Mouse (Mus musculus): ENCODE measurements at regions not wholly inside any gene's neighbourhood (a gene's known extent, or its start where the extent isn't known, plus 50 kb on each side); places are given as distances from the start of the nearest gene placed in this dataset.

- no peak for DNase-seq
Observed at GRCm38 (mm10) chr12:26620501-26621134, 151.6 kb downstream of the Cmpk2 start.

- no peak for DNase-seq
Observed at GRCm38 (mm10) chr12:26617969-26618368, 149.0 kb downstream of the Cmpk2 start.

DNA sequence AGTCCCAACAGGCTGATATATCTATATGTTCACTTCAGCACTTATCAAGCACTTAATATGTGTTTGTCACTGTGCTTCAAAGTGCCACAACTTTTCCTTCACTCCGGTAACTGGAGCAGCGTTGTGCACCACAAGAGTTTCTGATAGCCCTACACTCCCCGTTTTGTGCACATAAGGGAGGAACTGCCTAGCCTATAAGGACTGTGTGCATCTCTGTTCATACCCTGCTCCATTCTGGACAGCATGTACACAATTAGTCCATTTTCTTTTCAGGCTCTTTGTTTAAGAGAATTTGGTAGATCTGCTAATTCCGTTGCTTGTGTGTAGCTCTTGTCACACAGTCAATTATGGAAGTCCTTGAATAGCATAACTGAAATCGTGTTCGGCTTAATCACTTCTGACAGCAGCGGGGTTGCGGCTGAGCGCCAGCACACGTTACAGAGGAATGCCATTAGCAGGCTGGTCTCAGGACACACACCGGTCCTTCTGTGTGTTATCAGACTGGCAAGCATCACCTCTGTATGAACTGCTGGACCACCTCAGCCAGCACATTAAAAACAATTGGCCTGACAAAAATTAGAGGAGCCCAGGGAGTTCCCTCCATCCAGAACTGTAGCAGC is 144.2 kb downstream of the Cmpk2 start:
- DNase-seq = no peak

DNA sequence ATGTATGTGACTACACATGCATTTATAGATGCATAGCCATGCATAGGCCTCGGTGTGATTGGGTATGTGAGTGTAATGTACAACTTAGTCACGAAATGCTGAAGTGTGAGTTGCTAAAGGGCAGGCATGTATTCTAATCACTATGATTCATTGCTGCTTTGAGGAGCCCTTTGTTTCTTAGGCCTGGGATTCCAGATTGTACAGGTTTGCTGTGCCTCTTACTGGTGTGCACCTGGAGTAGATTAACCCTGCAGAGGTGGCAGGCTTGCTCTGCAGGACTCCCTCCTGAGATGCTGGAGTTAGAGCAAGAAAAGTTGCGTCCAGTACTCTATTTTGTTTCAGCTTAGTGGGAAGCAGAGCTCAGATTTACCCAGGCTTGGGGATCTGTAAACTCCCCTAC is 141.1 kb downstream of the Cmpk2 start:
- DNase-seq = no peak

DNA sequence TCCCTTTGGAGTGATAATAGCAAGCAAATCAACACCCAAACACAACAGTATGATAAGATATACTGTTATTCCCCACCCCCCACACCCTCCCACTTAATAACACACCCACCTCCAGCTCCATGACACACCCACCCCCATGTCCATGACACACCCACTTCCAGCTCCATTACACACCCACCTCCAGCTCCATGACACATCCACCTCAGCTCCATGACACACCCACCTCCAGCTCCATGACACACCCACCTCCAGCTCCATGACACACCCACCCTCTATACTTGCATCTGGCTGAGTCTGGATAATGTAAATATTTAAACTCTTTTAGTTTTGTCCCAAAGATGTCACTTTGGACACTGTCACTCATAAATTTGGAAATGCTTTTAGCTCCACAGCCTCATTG is 129.5 kb downstream of the Cmpk2 start:
- DNase-seq = no peak

- DNase-seq = no peak
Observed at GRCm38 (mm10) chr12:26592125-26592524, 123.1 kb downstream of the Cmpk2 start.

DNA sequence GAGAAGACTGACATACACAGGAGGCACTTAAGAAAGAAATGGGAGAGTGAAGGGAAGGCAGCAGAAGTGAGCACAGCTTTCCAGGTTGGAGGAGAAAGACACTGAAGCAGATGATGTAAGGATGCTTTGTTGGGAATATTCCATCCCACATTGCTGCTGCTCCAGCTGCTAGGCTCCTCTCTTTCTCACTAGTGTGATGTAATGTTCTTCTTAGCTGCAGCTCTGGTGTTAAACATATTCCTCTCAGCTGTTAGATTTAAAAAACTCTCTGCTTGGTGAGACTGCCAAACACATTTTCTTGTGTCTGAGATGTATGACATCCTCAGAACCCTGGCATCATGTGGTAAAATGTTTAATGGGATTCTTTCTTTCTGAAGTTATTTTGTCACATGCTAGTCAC is 120.1 kb downstream of the Cmpk2 start:
- no peak for DNase-seq

DNA sequence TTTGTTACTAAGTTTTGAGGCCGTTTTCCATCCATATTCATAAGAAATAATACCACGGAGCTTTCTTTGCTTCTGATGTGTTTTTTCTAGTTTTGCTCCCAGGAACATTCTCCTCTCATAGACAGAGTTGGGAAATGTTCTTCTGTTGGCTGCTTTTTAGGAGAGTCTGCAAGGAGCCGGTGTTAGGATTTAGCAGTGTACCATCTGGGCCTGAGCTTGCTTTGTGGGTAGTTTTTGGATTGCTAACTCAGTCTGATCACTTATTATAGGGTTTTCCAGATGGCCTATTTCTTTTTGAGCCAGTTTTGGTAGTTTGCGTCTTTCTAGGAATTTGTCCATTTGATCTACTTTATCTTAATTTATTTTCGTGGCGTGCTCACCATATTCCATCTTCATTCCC is 108.4 kb downstream of the Cmpk2 start:
- DNase-seq = no peak

- no peak for DNase-seq
Observed at GRCm38 (mm10) chr12:26571602-26572001, 102.6 kb downstream of the Cmpk2 start.

DNA sequence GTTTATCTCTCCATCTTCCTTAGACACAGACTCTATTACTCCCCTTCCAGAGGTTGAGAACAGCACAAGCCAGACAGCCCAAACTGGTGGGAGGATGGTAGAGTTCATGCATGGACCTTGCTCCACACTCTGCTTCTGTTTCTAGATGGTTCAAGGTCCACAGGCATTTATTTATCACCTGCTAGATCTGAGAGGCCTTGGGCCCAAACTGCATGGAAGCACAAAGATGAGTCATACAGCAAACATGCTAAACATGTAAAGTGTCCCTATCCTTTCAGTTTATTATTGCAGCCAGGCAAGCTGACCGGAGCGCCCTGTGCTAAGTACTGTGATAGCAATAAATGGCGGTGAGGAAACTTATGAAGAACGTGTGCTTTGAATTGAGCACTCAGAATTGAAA is 98.4 kb downstream of the Cmpk2 start:
- no peak for DNase-seq

- no peak for DNase-seq
Observed at GRCm38 (mm10) chr12:26562858-26563257, 93.9 kb downstream of the Cmpk2 start.

DNA sequence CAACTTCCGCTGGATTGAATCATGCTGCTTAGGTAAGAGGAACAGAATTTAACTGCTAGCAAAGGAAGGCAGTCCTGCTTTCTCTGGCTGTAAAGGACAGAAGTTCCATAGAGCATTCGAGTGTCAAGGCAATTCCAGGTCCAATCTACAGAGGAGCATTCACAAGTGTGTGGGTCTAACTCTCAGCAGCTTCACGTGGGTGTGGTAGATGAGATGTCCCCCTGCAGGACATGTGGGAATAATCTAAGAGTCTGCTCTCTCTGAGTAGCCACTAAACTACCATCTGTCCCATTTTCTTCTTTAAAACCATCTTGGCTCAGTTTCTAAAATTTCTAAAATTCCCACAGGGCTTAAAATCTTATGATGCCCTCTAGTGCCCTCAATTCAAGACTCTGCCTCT is 90.6 kb downstream of the Cmpk2 start:
- DNase-seq = no peak

DNA sequence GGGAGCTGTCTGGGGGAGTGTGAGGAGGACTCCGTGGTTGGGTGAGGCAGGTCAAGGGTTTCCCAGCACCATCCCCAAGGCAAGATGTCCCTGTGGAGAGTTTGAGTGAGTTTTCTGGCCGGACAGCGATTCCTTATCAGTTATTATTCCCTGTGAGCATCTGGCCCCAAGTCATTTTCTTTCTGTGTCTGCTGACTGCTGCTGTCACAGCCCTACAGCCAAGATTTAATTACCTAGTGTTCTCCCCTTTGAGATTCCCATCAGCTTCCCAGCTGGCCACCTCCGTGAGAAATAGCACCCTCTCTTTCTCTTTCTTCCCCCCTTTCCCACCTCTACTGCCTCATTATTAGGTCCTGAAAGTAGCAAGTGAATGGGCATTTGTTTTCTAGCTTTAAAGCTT is 88.4 kb downstream of the Cmpk2 start:
- no peak for DNase-seq

DNA sequence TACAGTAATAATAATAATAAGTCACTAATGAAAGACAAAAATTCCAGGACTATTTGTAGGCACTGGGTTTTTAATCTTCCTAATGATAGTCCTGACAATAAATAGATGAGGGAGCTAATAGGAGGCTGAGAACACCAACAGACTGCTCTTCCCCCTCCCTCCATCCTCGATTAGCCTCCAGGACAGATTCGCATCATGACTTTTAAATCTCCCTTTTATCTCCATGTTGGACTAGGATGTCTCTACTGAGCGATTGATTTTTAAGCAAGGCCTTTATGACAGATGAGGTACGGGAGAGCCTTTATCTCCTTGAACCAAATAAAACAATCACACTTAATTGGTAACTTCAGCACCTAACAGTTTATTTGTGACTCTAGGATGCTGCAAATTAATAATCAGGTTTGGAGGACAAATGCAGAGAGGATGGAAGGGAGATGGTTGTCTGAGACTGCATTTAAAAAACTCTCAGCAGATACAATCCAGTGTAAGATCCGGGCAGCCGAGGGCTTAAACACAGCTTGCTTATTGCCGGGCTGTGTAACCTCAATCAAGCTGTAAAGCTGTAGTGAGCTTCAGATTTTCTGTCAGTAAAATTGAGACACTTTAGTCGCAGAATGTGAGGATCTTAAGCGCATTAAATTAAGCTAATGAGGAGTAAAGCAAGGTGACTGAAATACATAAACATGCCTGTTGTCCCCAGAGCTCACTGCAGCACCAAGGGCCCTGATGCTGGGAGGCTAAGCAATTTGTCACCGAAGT is 82.3 kb downstream of the Cmpk2 start:
- DNase-seq = no peak

GRCm38 (mm10) chr12:26547466-26547865 is 78.5 kb downstream of the Cmpk2 start:
- no peak for DNase-seq

- DNase-seq = no peak
Observed at GRCm38 (mm10) chr12:26546361-26546760, 77.4 kb downstream of the Cmpk2 start.

- no peak for DNase-seq
Observed at GRCm38 (mm10) chr12:26543463-26543862, 74.5 kb downstream of the Cmpk2 start.

DNA sequence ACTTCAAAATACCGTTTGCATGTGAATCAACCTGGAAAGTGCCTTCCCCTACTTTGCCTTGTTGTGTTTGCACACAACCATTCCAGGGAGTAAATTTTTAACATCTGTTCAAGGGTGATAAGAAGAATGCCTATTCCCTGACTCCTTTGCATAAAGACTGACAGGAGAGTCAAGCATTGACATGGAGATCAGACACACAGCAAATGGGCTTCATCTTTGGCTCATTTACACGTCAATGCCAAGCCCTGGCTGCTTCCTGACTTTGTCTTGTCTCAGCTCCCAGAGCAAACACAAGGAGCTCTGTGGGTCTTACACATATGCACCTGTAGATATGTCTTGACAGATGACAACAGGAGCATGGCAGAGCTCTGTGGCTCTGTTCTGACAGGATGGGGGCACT is 73.4 kb downstream of the Cmpk2 start:
- DNase-seq = no peak

DNA sequence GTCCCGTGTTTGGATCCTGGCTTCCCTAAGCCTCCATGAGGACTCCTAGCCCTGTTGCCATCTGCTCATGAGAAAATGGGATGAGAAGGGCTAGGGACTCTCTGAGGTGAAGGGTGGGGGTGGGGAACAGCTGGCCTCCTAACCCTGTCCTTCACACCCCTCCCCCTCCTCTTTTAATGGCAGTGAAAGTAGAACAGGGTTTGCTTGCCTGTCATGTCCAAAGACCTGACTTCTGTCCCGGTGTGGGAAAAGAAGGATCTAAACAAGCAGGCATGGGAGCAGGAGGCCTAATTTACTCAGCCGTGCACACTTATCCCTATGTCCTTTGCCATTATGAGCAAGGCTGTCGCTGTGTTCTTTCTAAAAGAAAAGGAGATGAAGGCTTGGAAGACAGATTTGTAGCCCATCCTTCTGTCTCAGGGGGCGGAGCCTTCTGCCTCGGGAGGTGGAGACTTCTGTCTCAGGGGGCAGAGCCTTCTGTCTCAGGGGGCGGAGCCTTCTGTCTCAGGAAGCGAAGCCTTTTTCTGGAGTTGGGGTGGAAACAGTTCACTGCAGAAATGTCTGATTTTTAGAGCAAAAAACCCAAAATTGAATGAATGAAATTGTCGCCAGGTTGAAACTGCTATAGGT is 66.4 kb downstream of the Cmpk2 start:
- no peak for DNase-seq

GRCm38 (mm10) chr12:26534229-26535105 is 65.5 kb downstream of the Cmpk2 start:
- DNase-seq = no peak

DNA sequence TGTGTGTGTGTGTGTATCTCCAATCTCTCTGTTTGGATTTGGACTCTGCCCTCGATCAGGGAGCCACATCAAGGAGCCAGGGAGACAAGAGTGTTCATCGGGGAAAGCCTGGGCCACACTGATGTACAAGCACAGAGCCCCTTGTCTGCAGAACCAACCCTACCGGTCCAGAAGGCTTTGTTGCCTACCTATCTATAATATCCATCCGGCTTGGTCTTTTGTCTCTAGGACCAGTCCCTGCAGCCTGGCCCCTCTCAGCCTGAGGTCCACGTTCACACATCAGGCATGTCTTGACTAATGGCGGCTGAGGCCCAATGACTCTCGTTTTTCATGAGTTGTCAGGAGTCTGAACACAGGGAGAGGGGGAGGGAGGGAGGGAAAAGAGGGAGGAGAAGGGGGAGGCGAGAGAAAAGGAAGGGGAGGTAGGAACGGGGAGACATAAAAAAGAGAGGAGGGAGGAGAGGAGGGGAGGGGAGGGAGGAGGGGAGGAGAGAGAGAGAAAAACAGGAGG is 64.7 kb downstream of the Cmpk2 start:
- DNase-seq = no peak

GRCm38 (mm10) chr12:26532823-26533640 is 64.0 kb downstream of the Cmpk2 start:
- DNase-seq = peak; percentile 71

Data from cerebellum, adult 9-11 months (tissue).